Mouse (Mus musculus): ENCODE data around the gene Opcml.

DNA sequence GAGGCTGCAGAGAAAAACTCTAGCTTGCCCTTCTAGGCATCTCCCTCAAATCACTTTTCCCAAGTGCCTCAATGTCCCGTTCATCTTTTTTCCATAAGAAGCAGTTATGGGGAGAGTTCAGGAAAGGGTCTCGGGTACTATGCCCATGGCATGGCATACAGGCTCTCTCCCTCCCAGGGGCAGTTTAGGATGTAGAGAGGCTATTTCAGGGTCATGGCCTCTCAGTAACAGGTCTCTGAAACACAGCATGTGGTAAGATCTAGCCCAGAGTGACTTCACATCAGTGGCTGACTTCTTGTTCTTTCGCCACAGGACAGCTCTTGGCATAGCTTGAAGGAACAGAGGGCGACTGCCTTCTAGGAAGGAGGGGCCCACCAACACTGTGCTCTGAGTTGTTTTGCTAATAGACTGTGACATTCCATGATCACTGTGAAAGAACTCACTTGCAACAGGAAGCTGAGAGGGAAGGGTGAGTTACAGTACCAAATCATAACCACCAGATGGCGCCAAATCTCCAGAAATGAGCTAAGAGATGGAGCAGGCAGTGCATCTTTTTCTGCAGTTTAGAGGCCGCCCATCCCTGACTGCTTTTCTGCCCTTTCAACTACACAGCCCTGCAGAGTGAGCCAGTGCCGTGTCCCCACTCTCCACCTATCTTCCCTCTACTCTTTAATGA is 470.6 kb downstream of the Opcml start:
- TF ChIP-seq POLR2A (IDR thresholded peaks at IDR 0.05; ENCODE audit: low read depth, low read length) (no peak), CTCF (conservative IDR thresholded peaks at IDR 0.05; ENCODE audit: insufficient read depth, insufficient read length, low read depth, low read length) (peak; percentile 70)
